Mouse (Mus musculus) erythroblast, embryonic 14.5 days (primary cell): ENCODE results near the gene Upb1.

Experiments
- GATA1 ChIP-seq: IDR thresholded peaks from 2 replicates; pipeline ENCODE4 v1.6.1; 2012; ENCODE audit warnings: low read length, inconsistent platforms, mixed read lengths
- TAL1 ChIP-seq: IDR thresholded peaks from 3 replicates; pipeline ENCODE4 v1.6.1; 2012; ENCODE audit warnings: low read length, inconsistent platforms, mixed read lengths

- TF ChIP-seq TAL1 (no peak), GATA1 (no peak)
Measured at GRCm38 (mm10) chr10:75407741-75408140, 6.8 kb downstream of the Upb1 start.
